Mouse (Mus musculus) megakaryocyte, embryonic 14.5 days (primary cell): ENCODE measurements at regions not wholly inside any gene's neighbourhood (a gene's known extent, or its start where the extent isn't known, plus 50 kb on each side); places are given as distances from the start of the nearest gene placed in this dataset.

ENCODE experiments used
- H3K27me3 ChIP-seq: replicated peaks from 2 replicates; pipeline ENCODE3; 2012; ENCODE audit warnings: inconsistent platforms
- H3K36me3 ChIP-seq: replicated peaks from 2 replicates; pipeline ENCODE3; 2012; ENCODE audit warnings: low read length, inconsistent platforms, mixed read lengths
- H3K4me1 ChIP-seq: 2 replicates; pipeline ENCODE4 v1.6.1; 2012; ENCODE audit warnings: inconsistent platforms
- H3K4me3 ChIP-seq: replicated peaks from 2 replicates; pipeline ENCODE3; 2012; ENCODE audit warnings: moderate library complexity, mild to moderate bottlenecking, inconsistent platforms
- H3K9me3 ChIP-seq: 2 replicates; pipeline ENCODE4 v1.6.1; 2012; ENCODE audit warnings: inconsistent platforms
- FLI1 ChIP-seq: IDR thresholded peaks from 2 replicates; pipeline ENCODE4 v1.6.1; 2012; ENCODE audit warnings: low read length, inconsistent platforms, mixed read lengths
- GATA1 ChIP-seq: IDR thresholded peaks from 3 replicates; pipeline ENCODE4 v1.6.1; 2012; ENCODE audit warnings: mixed read lengths, low read length, inconsistent platforms, borderline replicate concordance

- H3K36me3 ChIP-seq, result no peaks in the 10 kb centered on the region
- H3K4me3 ChIP-seq, result no peak overlapping the region
- peaks cover 3% of the 10 kb centered on the region for H3K27me3 ChIP-seq
- H3K4me1 ChIP-seq, result no peaks in the 10 kb centered on the region
- no peaks in the 10 kb centered on the region for H3K9me3 ChIP-seq
- TF ChIP-seq FLI1 (no peak), GATA1 (no peak)
Observed at GRCm38 (mm10) chr13:112047874-112048273, 239.1 kb upstream of the Map3k1 start.

- H3K27me3 ChIP-seq, result peaks cover 3% of the 10 kb centered on the region
- no peaks in the 10 kb centered on the region for H3K9me3 ChIP-seq
- no peak overlapping the region for H3K4me3 ChIP-seq
- H3K36me3 ChIP-seq, result no peaks in the 10 kb centered on the region
- TF ChIP-seq FLI1 (no peak), GATA1 (no peak)
- H3K4me1 ChIP-seq, result no peaks in the 10 kb centered on the region
Observed at GRCm38 (mm10) chr13:112048327-112048726, 239.5 kb upstream of the Map3k1 start.

- Histone ChIP-seq H3K27me3 (peaks cover 6% of the 10 kb centered on the region), H3K36me3 (no peaks in the 10 kb centered on the region), H3K4me3 (no peak overlapping the region), H3K4me1 (no peaks in the 10 kb centered on the region), H3K9me3 (no peaks in the 10 kb centered on the region)
- TF ChIP-seq FLI1, result no peak
- TF ChIP-seq GATA1, result no peak
Observed at GRCm38 (mm10) chr13:112050892-112051291, 237.4 kb upstream of the Ankrd55 start.

- H3K9me3 ChIP-seq, result 0 out of 2 replicates have a peak, but pooled peaks cover 3% of the 10 kb centered on the region
- H3K4me1 ChIP-seq, result no peaks in the 10 kb centered on the region
- TF ChIP-seq FLI1, result no peak
- TF ChIP-seq GATA1, result no peak
- no peak overlapping the region for H3K4me3 ChIP-seq
- H3K36me3 ChIP-seq, result no peaks in the 10 kb centered on the region
- H3K27me3 ChIP-seq, result peaks cover 6% of the 10 kb centered on the region
Observed at GRCm38 (mm10) chr13:112052011-112052410, 236.2 kb upstream of the Ankrd55 start.

- H3K36me3 ChIP-seq, result no peaks in the 10 kb centered on the region
- TF ChIP-seq GATA1 (no peak), FLI1 (no peak)
- H3K4me1 ChIP-seq, result no peaks in the 10 kb centered on the region
- peaks cover 6% of the 10 kb centered on the region for H3K27me3 ChIP-seq
- H3K4me3 ChIP-seq, result no peak overlapping the region
- 0 out of 2 replicates have a peak, but pooled peaks cover 3% of the 10 kb centered on the region for H3K9me3 ChIP-seq
Observed at GRCm38 (mm10) chr13:112052456-112052855, 235.8 kb upstream of the Ankrd55 start.

GRCm38 (mm10) chr13:112054879-112055371, 233.3 kb upstream of the Ankrd55 start:
- Histone ChIP-seq H3K4me3 (no peak overlapping the region), H3K9me3 (0 out of 2 replicates have a peak, but pooled peaks cover 3% of the 10 kb centered on the region), H3K4me1 (no peaks in the 10 kb centered on the region), H3K27me3 (peaks cover 9% of the 10 kb centered on the region), H3K36me3 (no peaks in the 10 kb centered on the region)
- TF ChIP-seq FLI1 (no peak), GATA1 (no peak)

GRCm38 (mm10) chr13:112058218-112058617, 230.0 kb upstream of the Ankrd55 start:
- Histone ChIP-seq H3K27me3 (peaks cover 19% of the 10 kb centered on the region), H3K9me3 (0 out of 2 replicates have a peak, but pooled peaks cover 3% of the 10 kb centered on the region), H3K4me1 (peaks cover 2% of the 10 kb centered on the region; the same call in 1 of the 2 replicates), H3K36me3 (no peaks in the 10 kb centered on the region), H3K4me3 (no peak overlapping the region)
- TF ChIP-seq GATA1 (no peak), FLI1 (no peak)

GRCm38 (mm10) chr13:112058771-112059170, 229.5 kb upstream of the Ankrd55 start:
- Histone ChIP-seq H3K9me3 (0 out of 2 replicates have a peak, but pooled peaks cover 3% of the 10 kb centered on the region), H3K4me1 (peaks cover 7% of the 10 kb centered on the region), H3K4me3 (no peak overlapping the region), H3K36me3 (no peaks in the 10 kb centered on the region), H3K27me3 (peaks cover 25% of the 10 kb centered on the region)
- no peak for TF ChIP-seq GATA1
- TF ChIP-seq FLI1, result no peak

GRCm38 (mm10) chr13:112062024-112062423, 226.2 kb upstream of the Ankrd55 start:
- Histone ChIP-seq H3K4me1 (peaks cover 10% of the 10 kb centered on the region), H3K9me3 (no peaks in the 10 kb centered on the region), H3K27me3 (peaks cover 39% of the 10 kb centered on the region), H3K36me3 (no peaks in the 10 kb centered on the region), H3K4me3 (no peak overlapping the region)
- no peak for TF ChIP-seq FLI1

- peaks cover 48% of the 10 kb centered on the region for H3K27me3 ChIP-seq
Observed at GRCm38 (mm10) chr13:112063409-112064111, 224.7 kb upstream of the Ankrd55 start.

More at GRCm38 (mm10) chr13:112063409-112064111, 224.7 kb upstream of the Ankrd55 start:
- H3K9me3 ChIP-seq, result 0 out of 2 replicates have a peak, but pooled peaks cover 4% of the 10 kb centered on the region
- peaks cover 10% of the 10 kb centered on the region for H3K4me1 ChIP-seq
- no peaks in the 10 kb centered on the region for H3K36me3 ChIP-seq
- TF ChIP-seq GATA1 (no peak), FLI1 (no peak)
- no peak overlapping the region for H3K4me3 ChIP-seq
